Mouse (Mus musculus) embryonic fibroblast, embryonic 13.5 days (primary cell): Measurements from ENCODE around the gene Cacna2d3.

Experiments
- CTCF ChIP-seq: IDR thresholded peaks from 2 replicates; pipeline ENCODE4 v1.5.1; 2011; ENCODE audit warnings: mild to moderate bottlenecking, control low read depth, low read length, moderate library complexity, borderline replicate concordance; ENCODE audit not compliant: insufficient read depth
- POLR2A ChIP-seq: IDR thresholded peaks from 2 replicates; pipeline ENCODE4 v1.6.1; 2011; ENCODE audit warnings: low read depth, mild to moderate bottlenecking, control low read depth, low read length, moderate library complexity

DNA sequence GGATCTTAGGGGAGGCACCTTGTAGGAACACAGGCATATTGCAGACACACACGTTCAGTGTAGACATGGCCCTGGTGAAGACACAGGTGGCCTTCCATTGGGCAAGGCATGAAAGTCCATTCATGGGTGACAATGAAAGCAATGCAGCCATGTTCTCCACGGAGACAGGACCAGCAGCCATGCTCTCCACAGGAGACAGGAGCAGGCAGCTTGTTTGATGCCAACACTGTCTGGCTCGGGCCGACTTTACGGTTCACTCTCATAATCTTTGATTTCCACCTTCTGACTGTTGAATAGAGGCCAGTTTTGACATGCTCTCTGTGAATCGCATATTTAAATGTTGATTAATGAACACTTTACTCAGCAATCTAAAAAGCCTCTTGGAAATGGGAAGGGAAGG lies 610.0 kb downstream of the Cacna2d3 start:
- TF ChIP-seq CTCF (no peak), POLR2A (no peak)
